Mouse (Mus musculus) telencephalon, adult 2 months (tissue): Measurements from ENCODE around the gene Magee1.
A peak's percentile ranks its signal among the peaks of the same experiment; 100 is the strongest.
"Not testable (repeated sequence)": the region's sequence is repeated elsewhere in the genome, so short reads cannot be mapped to it uniquely, and the experiment has no call there.

ENCODE experiments used
- DNase-seq: peaks from one replicate; pipeline ENCODE4 v3.0.0-alpha.2; 2011; ENCODE audit warnings: low read depth, low spot score

Gene Magee1

GRCm38 (mm10) chrX:105120275-105121226, at the start of gene Magee1:
Gene Magee1 (plus strand): TSS chrX:105120378.
- DNase-seq = peak; percentile 67

GRCm38 (mm10) chrX:105079151-105079550, 41.0 kb upstream of the Magee1 start:
- DNase-seq = no peak

GRCm38 (mm10) chrX:105079615-105080092, 40.5 kb upstream of the Magee1 start, which contains the start of gene Pbdc1:
Gene Pbdc1 (plus strand): TSS chrX:105079756.
- peak; percentile 87 for DNase-seq

GRCm38 (mm10) chrX:105080096-105080495, 40.1 kb upstream of the Magee1 start:
- DNase-seq = no peak

GRCm38 (mm10) chrX:105083013-105083412, 37.2 kb upstream of the Magee1 start:
- DNase-seq = not testable (repeated sequence)

GRCm38 (mm10) chrX:105104175-105104574, 16.0 kb upstream of the Magee1 start:
- no peak for DNase-seq

- no peak for DNase-seq
These were observed 5.2 kb upstream of the Magee1 start for GRCm38 (mm10) chrX:105114994-105115393.

GRCm38 (mm10) chrX:105121227-105121865, 1.2 kb downstream of the Magee1 start:
- DNase-seq = peak; percentile 46

- DNase-seq = peak; percentile 11
These were observed 4.7 kb downstream of the Magee1 start for GRCm38 (mm10) chrX:105124903-105125302.

GRCm38 (mm10) chrX:105151872-105152461, 31.8 kb downstream of the Magee1 start:
- DNase-seq = no peak

GRCm38 (mm10) chrX:105165007-105165406, 44.8 kb downstream of the Magee1 start:
- DNase-seq = not testable (repeated sequence)

GRCm38 (mm10) chrX:105167217-105167616, 47.0 kb downstream of the Magee1 start:
- DNase-seq = peak; percentile 2
